Mouse (Mus musculus): ENCODE results near the gene Cyfip1.

Gene Cyfip1

DNA sequence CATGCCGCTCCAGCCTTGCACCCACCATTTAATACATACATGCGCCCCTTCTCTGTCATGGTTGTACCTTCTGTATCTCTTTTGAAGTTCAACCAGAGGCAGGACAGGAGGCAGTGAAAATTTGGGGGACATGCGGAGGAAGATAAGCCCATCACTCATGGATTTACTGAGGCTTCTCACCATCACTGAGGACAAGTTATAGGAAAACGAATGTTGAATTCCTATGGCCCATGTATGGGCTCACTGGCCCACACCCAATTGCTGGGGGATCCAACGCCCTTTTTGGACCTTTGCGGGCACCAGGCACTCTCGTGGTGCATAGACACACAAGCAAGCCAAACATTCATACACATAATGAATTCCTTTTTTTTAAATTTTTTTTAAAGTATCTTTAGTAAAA lies at the start of gene Cyfip1:
Gene Cyfip1, plus strand, starts transcription at position 301 of the 400 bp plus-strand sequence.
- in situ Hi-C loops (cut with MboI, MseI), result no loop called here

DNA sequence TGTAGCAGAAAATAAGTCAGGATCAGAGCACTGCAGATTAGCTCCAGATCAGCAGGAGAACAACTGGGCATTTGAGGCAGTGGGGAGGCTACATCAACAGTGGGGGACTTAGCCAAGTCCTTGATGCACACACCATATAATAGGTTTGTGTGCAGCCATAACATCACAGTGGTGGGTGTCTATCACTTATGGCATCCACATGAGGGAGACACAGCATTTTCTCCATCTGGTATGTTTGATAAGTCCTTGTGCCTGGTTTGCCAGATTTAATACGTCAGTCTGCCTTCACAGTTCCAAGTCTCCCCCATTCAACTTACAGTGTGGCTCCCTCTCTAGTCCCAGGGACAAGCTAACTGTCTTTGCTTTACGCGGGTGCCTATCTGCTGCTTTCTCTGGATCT lies 49.3 kb upstream of the Cyfip1 start:
- in situ Hi-C loops (cut with MboI, MseI), result no loop called here

DNA sequence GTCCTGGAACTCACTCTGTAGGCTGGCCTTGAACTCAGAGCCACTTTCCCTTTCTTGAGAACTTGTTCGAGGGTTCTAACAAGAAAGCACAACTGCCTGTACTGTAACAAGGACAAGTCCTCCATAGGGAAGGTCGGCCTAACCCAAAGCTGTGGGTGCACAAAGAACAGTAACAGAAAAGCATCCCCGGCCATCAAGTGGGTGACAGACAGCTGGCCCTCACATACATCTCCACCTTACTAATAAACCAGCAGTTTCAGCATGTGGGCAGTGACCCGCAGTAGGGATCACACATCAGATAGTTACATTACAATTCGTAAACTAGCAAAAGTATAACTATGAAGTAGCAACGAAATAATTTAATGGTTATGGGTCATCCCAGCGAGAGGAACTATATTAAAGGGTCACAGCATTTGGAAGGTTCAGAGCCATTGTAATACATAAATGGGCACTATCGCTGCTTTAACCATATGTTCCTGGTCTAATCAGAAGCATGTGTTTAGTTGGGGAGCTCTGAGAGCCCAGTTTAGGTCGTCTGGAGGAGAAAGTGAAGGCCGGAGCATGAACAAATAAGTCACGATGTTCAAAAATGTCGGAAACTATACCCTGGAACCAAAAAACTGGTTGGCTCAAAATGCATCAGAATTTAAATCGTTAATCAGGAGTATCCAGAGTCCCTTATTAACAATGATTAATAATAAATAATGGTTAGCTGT lies 48.2 kb upstream of the Cyfip1 start:
- in situ Hi-C loops (cut with MboI, MseI), result no loop called here

DNA sequence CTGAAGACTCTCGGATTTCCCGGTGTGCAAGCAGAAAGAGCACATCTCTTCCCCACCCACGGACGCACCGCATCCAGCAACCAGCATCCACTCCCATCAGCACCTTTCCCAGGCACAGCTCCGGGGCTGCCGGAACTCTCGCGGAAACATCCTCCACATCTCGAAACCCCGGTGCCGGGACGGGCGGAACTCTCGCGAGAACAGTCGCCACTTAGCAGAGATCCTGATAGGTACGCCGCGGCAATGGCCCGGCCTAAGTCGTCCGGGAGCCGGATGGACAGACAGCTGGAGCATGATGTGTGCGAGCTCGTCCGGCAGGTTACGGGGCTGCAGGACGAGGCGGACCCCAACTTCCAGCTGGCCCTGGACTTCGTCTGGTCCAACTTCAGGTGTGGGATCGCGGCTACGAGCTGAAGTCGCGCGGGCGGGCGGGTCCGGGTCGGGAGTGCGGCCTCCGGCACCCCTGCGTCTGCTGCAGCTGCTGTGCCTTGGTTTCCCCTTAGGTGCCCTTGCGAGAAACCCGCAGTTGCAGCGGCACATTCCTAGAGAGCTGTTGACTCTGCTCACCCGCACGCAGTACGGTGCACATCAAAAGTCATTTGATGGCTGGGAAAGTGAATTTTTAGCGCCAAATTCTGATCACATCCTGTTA lies 47.5 kb upstream of the Cyfip1 start, which contains the start of gene Tubgcp5:
Gene Tubgcp5, plus strand, starts transcription at position 203 of the 652 bp plus-strand sequence.
- in situ Hi-C loops (cut with MboI, MseI), result no loop called here

DNA sequence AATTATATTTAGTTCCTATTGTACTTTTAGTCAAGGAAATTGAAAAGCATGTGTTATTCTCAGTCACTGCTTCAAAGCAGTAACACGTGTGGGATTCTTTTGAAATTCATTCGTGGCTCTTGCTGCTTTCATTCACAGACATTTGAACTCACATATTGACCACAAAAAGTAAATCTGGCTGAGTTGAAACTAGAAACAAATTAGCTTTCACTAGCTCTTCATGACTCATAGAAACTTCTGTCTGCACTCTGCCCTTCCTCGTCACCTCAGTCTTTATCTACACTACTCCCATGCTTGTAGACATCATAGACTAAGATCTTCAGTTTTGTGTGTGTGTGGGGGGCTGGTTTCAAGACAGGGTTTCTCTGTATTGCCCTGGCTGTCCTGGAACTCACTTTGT lies 41.6 kb upstream of the Cyfip1 start:
- in situ Hi-C loops (cut with MboI, MseI), result loop anchor here (10.0 kb wide), 1 partner anchor 165 kb away; the partner anchor contains the start of gene Nipa2

DNA sequence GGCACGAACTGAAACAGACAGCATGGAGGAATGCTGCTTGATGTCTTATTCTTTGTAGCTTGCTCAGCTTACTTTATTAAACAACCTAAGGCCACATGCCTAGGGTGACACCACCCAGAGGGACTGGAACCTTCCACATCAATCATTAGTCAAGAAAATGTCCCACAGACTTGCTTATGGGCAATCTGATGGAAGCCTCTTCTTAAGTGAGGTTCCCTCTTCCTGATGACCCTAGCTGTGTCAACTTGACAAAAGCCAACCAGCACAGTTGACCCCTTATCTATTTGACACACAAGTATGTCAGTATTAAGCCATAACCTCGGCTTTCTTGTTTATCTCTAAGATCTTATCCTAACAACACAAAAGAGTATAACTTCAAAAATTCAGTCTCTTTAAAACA lies 31.6 kb upstream of the Cyfip1 start:
- in situ Hi-C loops (cut with MboI, MseI), result loop anchor here (10.0 kb wide), 1 partner anchor 155 kb away; the partner anchor contains the start of gene Nipa2

DNA sequence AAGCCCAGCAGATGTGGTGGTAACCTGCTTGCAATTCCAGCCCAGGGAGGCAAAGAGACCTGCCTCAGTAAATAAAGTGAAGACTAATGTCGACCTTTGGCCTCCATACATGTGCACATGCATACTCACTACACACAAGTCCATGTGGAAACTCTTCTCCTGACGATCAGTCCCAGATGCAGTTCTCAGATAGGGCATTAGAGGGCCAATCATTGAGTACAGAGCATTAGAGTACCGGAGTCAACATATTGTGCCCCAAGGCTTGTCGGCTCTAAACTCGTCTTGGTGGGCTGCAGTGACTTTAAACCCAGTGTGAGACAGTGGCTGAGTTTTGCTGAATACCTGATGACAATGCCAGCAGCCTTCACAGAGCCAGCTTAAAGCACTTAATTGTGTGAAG lies 17.1 kb upstream of the Cyfip1 start:
- in situ Hi-C loops (cut with MboI, MseI), result no loop called here

DNA sequence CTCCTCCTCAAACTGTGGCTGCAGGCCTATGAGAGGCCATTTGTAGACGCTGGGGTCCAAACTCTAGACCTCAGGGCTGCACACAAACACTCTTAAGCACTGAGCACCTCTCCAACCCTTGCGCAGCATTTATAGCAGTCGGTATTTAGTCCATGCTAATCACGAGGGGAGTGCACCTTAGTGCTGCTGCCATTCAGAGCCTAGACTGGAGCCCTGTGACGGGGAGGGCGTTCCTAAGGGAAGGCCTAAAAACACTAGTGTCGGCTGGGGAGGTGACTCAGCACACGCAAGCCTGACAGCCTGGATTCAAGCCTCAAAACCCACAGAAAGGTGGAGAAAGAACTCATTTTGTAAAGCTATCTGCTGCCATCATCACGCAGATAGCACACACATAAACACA lies 14.0 kb upstream of the Cyfip1 start:
- in situ Hi-C loops (cut with MboI, MseI), result no loop called here

DNA sequence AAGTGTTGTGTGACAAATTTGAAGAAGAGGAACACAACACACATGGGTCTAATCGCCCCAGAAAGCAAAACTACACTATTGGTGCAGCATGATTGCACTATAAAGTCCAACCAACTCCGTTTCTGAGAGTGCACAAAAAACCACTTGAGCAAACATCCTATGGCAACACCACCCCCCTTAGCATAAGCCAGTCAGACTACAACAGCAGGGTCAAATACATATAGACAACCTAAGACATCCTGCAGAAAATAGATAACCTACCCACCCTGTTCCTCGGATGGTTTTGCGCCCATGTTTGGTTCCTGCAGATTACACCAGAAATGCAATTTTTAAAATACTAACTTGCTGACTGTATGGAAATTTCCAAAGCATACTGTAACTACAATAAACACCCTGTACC lies 4.7 kb upstream of the Cyfip1 start:
- in situ Hi-C loops (cut with MboI, MseI), result no loop called here

DNA sequence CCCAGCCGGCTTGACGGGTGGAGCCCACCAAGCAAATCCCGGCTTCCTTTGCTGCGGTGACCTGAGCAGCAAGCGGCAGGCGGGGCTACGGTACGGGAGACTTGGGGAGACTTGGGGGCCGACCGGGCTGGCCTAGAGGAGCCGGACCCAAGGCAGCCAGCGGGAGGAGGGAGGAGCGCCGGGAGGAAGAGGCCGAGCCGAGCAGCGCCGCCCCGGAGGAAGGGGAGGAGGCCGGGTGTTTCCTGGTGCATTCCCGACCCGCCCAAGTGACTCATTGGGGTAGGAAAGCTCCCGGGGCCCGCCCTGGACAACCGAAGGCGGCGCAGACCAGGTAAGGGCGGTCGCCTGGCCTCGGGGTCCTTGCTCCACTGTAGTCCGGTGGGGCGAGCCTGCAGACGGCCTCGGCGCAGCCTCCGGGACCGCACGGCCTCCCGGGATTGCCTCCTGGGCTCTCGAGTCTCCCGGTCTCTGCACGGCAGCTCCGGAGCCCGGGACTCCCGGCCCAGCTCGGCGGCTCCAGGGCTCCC lies 495 bp downstream of the Cyfip1 start:
- in situ Hi-C loops (cut with MboI, MseI), result no loop called here

DNA sequence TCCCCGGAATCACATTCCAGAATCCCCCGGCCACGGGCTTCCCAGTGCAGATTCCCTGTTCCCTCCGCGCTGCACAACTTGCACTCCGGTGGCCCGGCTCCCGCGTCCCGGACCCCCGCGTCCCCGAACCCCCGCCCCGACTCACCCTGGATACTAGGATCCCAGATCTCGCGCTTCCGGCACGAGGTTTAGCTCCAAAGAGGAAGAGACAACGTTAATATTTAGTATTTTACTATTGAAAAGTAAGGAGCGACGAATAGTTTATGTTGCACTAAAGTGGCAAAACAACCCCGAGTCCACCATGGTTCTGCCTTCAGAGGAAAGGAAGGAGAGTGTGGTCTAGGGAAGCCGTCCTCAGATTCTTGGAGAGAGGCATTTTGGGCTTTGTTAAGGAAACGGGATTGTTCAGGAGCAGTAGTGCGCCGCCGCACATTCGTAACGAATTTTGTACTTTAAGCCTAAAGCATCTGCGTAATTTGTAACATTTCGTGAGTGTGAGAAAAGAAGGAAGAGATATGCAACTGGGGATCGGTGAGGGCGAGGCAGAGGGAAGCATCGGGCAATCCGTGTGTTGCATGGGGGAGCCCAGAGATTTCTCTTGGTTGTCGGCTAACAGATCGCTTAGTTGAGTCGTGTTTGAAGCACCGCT lies 1.1 kb downstream of the Cyfip1 start:
- in situ Hi-C loops (cut with MboI, MseI), result no loop called here

DNA sequence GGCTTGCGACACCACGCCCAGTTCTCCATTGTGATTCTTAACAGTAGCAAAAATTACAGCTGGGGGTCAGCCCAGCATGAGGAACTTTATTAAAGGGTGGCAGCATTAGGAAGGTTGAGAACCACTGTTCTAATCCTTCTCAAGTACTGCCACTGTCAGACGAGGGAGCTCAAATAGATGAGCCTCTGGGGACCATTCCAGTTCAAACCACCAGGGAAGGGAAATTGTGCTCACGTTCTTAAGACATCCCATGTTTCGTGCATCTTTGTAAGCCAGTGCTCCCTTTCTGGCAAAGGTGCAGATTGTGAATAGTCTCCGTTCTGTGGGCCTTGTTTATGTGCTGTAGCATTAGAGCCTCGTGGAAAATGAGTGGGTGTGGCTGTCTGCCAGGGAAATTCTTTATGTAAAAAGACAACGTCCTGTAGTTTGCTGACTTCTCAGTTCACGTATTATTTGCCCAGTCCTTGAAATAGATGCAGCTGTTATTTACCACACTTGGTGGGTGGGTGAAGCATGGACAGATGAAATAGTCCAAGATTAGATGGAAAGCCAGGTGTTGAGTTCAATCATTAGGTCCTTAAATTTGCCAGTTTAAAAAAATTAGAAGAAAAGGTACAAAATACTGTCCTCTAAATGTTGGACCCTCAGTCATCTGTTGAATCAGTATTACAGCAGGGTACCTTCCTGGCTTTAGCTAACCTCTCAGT lies 5.2 kb downstream of the Cyfip1 start:
- in situ Hi-C loops (cut with MboI, MseI), result no loop called here

DNA sequence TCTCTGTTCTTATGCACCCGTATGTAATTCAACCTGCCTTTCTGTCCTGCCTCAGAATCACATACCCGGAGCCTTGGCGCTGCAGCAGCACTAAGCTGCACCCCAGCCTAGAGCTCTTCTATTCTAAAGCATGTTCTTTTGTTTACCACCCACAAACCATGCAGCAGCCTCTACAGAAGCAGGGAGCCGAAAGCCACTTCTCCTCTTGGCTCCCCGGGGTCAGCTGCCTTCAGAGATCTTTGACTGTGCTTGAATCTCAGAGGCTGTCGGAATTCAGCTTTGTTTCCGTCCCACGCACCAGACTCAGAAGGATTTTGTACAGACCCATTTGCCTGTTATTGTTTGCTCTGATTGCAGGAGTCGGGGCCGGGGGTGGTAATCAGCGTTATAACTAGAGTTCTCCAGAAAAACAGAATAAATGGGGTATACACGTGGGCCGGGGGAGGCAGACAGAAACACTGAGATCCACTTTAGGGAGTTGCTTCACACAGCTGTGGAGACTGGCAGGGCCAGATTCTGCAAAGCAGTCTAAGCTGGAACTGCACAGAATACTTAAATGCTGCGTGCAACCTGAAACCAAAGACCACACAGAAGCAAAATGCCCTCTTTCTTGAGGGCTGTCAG lies 8.5 kb downstream of the Cyfip1 start:
- in situ Hi-C loops (cut with MboI, MseI), result no loop called here

DNA sequence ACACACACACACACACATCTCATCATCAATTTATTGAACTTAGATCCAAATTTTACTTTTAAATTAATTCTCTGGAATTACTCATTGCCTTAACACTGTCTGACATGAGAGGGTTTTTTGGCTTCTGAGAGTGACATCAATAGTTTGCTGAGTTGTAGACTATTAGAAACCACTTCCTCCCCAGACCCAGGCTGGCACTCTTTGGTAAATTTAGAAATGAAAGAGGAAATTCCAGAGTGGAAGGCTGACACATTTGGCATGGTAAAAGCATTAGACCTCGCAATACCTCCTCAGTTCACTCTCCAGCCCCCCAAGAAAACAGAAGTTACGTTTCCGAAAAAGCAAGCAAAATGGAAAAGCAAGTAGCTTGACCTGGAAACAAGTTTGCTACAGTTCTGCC lies 11.2 kb downstream of the Cyfip1 start:
- in situ Hi-C loops (cut with MboI, MseI), result no loop called here

DNA sequence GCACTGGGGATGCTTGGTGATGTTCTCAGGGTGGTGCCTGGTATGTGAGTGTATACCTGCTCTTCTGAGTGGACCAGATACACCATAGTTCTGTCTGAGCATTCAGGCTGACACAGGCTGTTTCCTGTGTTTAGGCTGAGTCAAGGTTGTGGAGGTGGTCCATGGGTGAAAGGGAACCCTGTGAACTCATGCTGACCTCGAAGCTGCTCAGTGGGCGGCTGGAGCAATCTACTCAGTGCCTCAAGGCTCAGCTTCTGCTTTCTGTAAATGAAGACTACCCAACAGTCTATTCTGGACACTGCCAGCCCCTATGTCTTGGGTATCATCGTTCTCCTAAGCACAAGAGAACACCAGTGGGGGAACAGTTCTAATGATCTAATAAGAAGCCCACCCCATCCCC lies 14.1 kb downstream of the Cyfip1 start:
- in situ Hi-C loops (cut with MboI, MseI), result no loop called here

DNA sequence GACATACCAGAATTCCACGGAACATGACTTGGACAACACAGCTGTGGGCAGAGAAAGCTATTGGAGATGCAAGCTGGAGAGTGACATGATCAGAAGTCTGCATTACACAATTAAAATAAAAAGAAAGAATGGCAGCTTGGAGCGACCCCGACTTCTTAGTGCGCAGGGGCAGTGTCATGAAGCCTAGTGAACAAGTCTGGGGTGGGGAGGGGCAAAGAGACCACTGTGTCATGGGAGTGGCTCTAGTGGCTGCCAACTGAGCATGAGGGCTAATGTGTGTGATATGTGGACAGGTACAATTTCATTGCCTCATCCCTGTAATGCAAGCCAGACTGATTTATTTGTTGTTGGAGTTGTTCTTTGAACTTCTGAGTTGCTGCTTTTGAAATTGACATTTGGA lies 15.2 kb downstream of the Cyfip1 start:
- in situ Hi-C loops (cut with MboI, MseI), result no loop called here

DNA sequence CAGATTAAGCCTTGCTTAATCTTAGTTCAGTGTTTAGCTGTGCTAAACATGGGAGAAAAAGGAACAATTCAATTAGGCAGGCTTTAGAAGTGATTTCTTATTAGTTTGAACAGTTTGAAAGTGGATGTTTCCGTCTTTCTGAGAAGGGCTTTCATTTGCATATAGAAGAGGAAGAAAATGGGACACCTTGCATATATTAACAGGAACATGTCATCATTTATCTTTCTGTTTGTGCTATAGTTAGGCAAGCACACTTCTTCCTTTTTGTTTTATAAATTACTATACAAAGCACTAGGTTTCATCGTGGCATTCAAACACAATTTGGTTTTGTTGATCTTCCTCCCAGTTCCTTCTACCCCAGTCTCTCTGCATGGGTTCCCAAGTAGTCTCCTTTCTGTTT lies 16.2 kb downstream of the Cyfip1 start:
- in situ Hi-C loops (cut with MboI, MseI), result no loop called here

DNA sequence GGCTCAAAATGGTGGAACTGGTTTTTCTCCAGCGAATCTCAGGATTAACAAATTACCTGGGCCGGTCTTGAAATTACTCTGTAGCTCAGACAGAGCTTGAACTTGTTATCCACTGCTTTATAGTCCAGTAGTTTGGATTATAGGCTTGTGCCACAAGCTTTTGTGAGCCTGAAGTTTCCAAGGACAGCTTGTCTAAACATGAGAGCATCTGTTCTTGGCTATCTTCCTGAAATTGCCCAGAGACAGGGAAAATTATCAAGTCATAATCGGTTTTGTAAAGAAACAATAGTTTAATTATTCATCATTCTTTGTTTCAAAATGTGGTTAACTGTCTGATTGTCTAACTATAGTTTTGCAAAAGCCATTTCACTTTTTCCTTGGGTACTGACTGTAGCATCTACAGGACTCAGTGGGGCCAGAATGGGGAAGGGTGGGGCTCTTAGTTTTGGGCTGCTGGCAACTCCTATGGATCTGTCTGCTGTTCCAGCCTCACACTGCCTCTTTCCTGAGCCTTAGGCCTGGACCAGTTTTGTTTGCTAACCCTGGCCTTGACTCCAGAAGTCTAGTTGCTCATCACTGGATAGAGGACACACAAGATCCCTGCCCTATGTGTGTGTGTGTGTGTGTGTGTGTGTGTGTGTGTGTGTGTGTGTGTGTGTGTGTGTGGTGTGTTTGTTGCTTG lies 17.4 kb downstream of the Cyfip1 start:
- in situ Hi-C loops (cut with MboI, MseI), result no loop called here

DNA sequence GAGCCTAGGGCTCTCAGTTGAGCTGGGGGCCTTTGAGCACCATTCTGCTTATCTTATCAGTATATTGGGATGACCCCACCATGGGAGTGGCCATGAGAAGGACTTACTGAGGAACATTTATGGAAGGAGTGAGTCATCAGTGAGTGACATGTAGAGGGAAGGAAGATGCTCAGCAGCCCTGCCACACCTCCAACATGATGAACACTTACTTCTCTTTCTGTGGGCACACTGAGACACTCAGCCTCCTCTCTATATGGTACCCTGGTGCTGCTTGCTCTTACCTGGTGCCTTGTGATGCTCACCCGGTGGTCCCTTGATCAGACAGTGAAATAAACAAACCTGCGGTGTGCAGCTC lies 17.9 kb downstream of the Cyfip1 start:
- in situ Hi-C loops (cut with MboI, MseI), result no loop called here

DNA sequence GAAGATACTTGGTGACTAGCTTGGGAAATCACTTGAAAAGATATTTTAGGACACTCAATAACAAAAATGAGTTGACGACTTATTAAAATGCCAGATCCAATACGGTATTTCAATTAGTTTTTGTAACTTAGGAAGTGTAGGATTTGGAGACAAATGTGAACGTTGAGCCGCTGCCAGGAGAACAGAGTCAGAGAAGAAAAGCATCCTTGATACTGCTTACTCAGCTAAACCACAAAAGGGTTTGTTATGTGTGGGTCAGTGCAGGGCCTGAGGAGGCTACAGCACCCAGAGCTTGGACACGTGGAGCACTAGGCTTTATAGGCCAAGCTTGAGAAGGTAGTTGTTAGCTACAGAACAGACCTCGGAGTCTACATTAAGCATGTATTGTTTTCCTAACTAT lies 18.4 kb downstream of the Cyfip1 start:
- in situ Hi-C loops (cut with MboI, MseI), result no loop called here

DNA sequence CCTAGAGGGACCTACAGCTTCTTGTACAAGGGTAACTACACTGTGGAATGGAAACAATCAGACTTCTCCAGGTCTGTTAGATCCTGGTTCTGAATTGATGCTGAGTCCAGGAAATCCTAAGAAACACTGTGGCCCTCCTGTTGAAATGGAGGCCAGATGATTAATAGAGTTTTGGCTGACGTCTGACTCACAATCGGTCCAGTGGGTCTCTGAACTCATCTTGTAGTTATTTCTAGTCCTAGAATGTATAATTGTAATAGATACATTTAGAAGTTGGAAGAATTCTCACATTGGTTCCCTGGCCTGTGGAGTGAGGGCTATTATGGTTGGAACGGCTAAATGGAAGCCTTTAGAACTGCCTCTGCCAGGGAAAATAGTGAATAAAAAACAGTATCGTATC lies 19.6 kb downstream of the Cyfip1 start:
- in situ Hi-C loops (cut with MboI, MseI), result no loop called here
